Mouse (Mus musculus): Measurements from ENCODE around the gene Abcd4. TPM values are rescaled to one million over a fixed set of nuclear protein-coding genes. Genes with fewer than 3 reads are reported as not detected.

Abcd4 gene
- total RNA-seq, 2 experiments from 2014 or later = 14.1 to 15.5 TPM

DNA sequence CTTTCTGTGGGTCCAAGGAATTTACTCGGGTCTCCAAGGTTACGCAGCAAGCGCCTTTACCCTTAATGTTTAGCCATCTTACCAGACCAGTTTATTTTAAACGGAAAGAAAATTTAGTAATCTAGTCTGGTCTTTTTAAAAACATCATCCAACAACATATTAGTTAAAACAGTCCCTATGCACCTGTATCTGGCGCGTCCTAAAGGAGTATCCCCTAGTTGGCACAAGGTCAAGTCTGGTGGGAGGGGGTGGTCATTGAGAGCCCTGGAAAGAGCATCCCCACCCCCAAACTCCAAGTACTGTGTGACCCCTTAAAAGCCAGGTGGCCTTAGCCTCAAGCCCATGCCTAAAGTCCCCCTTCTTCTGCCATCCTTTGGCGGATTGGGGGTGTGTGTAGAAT lies 44.1 kb downstream of the Abcd4 start:
- DNase-seq (ENCODE audit: extremely low spot score in 1 of 2, low spot score in 1 of 2) = no peak

DNA sequence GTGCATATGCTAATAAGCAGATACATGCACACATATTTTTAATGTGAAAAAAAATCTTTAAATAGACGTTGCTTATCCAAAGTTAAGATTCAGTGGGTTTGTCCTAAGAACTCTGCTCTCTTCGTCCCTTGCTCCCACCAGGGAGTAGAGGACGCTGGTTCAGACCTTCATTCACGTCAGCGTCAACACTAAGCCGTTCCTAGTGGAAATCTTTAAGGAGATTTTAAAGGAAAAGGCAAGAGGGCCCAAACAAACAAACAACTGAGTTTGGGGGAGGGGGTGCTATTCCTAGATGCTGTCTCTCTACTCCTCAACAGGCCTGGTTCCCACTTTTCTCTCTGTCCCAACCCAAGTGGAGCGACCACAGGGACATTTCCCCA lies 44.9 kb downstream of the Abcd4 start:
- DNase-seq (ENCODE audit: extremely low spot score in 1 of 2, low spot score in 1 of 2) = no peak

DNA sequence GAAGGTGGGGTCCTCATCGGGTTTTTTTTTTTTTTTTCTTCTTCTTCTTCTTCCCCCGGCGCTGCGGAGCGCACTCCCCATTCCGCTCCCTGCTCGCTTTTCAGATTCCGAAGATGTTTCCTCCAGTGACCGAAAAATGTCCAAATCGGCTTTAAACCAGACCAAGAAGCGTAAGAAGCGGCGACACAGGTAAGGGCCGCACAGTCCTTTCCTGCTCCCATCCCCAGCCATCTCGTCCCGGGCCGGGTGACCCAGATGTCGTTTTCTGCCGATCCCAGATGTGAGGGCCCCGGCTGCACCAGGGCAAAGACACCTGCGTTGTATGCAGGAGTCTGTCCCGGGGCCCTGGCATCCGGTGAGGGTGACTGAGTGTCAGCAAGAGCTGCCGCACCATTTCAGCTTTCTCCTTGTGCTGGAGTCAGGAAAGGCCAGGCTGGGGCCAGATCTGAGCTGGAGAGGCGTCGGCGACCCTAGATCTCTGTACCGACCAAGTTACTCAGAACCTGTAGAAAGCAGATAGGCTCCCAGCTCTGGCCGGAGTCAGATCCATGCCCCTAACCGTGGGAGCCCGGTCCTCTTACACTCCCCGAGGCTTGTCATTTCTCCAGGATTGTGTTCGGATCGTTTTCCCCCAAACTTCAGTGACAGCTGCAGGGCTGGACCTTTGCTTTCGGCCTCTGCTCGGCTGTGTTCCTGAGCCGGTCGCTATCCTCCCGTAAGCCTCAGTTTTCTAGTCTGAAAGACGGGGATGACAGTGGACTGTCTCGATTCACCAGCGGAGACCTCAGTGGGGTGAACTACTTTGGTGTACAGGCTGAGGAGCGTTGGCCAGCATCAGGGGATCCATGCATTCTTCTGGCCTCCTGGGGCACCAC lies 45.5 kb downstream of the Abcd4 start:
- DNase-seq (ENCODE audit: extremely low spot score in 1 of 2, low spot score in 1 of 2) = no peak

DNA sequence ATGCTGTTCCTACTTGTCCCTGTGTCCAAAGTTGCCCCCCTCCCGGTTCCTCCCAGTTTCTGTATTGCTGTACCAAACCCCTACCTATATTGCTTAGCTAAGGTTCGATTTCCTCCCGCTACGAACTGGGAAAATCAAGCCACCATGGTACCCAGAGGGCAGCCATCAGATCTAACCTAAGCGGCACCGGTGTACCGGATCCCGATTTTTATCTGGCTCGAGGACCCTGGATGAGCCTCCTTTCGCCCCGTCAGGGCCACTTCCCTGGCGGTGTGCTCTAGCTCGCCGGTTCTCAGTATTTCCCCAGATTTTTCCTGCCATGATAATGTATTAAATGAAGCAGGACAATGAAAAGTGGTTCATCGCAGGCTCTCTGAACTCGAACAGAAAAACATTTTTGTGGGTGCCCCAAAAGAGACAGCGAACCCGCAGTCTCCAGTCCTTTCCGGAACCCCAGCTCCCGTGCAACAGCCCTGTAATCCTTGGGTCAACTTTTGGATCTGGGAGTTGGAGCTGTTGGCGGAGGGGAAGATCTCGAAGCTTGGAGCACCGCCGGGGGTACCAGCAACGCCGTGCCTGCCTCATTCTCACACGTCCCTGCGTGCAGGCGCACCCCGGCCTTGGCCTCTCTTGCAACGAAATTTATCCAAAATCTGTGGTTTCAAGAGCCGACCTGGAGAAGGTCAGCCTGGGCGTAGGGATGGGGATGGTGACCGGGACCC lies 46.4 kb downstream of the Abcd4 start:
- no peak for DNase-seq (ENCODE audit: extremely low spot score in 1 of 2, low spot score in 1 of 2)

DNA sequence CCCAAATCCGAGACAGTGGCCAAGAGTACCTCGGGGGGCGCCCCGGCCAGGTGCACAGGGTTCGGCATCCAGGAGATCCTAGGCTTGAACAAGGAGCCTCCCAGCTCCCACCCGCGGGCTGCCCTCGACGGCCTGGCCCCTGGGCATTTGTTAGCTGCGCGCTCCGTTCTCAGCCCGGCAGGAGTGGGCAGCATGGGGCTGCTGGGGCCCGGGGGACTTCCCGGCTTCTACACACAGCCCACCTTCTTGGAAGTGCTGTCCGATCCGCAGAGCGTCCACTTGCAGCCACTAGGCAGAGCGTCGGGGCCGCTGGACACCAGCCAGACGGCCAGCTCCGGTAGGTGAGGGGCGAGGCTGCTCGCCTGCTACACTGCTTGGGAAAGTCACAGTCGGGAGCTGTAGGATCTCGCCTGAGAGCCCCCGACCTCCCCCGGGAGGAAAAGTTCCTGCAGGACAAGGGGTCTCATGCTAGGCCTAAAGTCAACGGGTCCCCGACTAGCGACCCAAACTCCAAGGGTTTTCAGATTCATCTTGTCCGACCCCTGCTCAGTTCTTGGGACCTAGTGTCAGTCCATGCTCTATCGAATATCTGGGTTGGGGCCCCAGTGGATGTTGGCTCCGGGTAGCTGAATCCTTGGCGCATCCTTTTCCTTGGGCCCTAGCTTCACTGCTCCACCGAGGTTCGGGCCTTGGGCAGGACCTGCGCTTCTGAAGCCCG lies 47.1 kb downstream of the Abcd4 start:
- DNase-seq (ENCODE audit: extremely low spot score in 1 of 2, low spot score in 1 of 2) = no peak

DNA sequence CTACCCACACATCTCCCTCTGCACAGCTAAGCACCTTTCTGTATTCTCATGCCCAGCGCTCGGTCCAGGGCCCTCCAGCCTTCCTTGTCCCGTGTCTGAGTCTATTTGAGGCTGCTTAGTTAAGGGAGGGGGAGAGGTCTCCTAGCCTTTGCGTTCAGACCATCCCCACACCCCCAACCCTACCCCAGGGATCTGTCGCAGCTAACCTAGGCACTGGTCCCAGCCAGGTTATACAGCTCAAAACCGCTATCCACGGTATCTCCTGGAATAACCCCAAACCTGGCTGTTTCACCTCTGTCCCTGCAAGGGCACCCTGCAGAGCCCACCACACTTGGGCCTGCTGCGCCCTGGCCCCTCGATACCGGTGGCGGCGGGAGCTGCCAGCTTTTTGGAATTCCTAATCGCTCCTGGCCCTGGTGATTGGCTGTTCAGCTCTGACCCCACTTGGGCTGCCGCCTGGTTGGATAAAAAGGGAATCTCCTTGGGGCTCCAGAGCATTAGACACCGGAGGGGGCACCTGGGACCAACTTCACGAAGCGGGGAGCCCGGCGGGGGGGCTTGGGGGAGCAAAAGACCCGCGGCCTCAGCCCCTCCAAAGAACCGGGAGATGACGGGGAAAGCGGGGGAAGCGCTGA lies 47.8 kb downstream of the Abcd4 start, which contains the start of gene Vsx2:
Vsx2 (plus strand) TSS at position 427 of the 635 bp plus-strand sequence.
- DNase-seq (ENCODE audit: extremely low spot score in 1 of 2, low spot score in 1 of 2) = no peak

DNA sequence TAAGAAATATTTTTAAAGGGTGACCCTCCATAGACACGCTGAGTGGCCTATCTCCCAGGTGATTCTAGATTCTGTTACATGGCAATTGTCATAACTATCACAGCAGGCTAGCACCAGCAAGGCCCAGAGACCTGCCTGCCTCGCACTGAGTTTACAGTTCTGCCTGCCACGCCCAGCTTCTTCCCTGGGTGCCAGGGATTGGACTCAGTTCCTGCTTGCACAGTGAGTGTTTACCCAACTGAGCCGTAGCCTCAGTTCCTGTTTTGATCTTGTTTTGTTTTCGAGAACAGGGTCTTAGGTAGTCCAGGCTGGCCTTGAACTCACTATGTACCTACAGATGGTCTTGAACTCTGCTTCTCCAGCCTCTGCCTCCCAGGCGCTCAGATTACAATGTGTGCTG lies 49.6 kb downstream of the Abcd4 start:
- no peak for DNase-seq (ENCODE audit: extremely low spot score in 1 of 2, low spot score in 1 of 2)

DNA sequence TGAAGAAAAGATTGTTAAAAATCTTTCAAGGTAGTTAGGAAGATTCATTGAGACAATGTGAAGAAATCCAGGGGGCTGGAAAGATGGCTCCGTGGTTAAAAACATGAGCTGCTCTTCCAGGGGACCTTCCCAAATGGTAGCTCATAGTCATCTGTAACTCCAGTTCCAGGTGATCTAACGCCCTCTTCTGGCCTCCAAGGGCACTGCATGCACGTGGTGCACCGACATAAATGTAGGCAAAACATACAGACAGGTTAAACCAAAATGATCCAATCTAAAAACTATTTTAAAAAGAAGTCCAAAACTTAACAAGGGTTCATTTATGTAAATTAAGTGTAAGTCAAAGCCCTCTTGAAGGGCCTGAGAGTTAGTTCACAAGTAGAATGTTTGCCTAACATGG lies 54.7 kb downstream of the Abcd4 start:
- DNase-seq (ENCODE audit: extremely low spot score in 1 of 2, low spot score in 1 of 2) = no peak

DNA sequence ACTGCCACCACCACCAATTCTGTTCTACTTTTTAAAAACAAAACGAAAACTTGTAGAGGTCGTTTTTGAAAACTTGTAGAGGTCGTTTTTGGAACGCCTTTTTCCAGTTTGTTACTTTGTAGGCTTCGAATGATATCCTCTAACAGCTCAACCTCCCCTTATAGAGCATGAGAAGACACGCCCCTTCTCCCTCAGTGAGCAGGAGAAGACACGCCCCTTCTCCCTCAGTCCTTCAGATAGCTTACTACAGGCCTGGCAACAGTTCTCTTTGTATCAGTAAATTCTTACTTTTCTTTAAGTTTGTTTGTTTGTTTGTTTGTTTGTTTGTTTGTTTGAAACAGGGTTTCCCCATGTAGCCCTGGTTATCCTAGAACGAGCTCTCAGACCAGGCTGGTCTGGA lies 62.0 kb downstream of the Abcd4 start:
- DNase-seq (ENCODE audit: extremely low spot score in 1 of 2, low spot score in 1 of 2) = no peak

Other genes with a start within 250 kb of the Abcd4 start
- 10 to 100 TPM; 24.8 to 27.0 TPM for gene Entpd5, start 208.4 kb downstream of the Abcd4 start, total RNA-seq (2021)
- gene Bbof1, start 208.3 kb downstream of the Abcd4 start, total RNA-seq (2021) = 10 to 100 TPM in 1 of 2 experiments, 1 to 10 TPM in 1; 7.0 to 11.0 TPM
- 10 to 100 TPM; 13.0 to 13.3 TPM for gene Rnf113a2, start 200.2 kb downstream of the Abcd4 start, total RNA-seq (2021)
- gene Aldh6a1, start 166.4 kb downstream of the Abcd4 start, total RNA-seq (2021) = 10 to 100 TPM; 45.1 to 47.5 TPM
- 10 to 100 TPM; 20.4 to 25.5 TPM for gene Lin52, start 166.0 kb downstream of the Abcd4 start, total RNA-seq (2021)
- gene Vsx2, start 47.7 kb downstream of the Abcd4 start, total RNA-seq (2021) = under 1 TPM; 0.12 to 0.22 TPM
- not detected for gene Vrtn, start 23.6 kb upstream of the Abcd4 start, total RNA-seq (2021)
- gene Syndig1l, start 81.4 kb upstream of the Abcd4 start, total RNA-seq (2021) = 1 to 10 TPM; 7.3 to 7.5 TPM
- gene Npc2, start 155.7 kb upstream of the Abcd4 start, total RNA-seq (2021) = 10 to 100 TPM; 34.6 to 34.7 TPM
- gene Isca2, start 155.8 kb upstream of the Abcd4 start, total RNA-seq (2021) = 10 to 100 TPM; 61.2 to 61.6 TPM